Mouse (Mus musculus) CH12.LX (cell line): ENCODE measurements at regions not wholly inside any gene's neighbourhood (a gene's known extent, or its start where the extent isn't known, plus 50 kb on each side); places are given as distances from the start of the nearest gene placed in this dataset.

Experiments used
- DNase-seq: peaks from one replicate; pipeline ENCODE4 v3.0.0-alpha.2; 2013; ENCODE audit errors: extremely low read depth
- H3K27ac ChIP-seq: 2 replicates; pipeline ENCODE4 v1.5.1; 2012; ENCODE audit warnings: low read depth, mild to moderate bottlenecking, control low read depth, moderate library complexity; ENCODE audit not compliant: insufficient read depth
- H3K27me3 ChIP-seq: replicated peaks from 2 replicates; pipeline ENCODE3; 2012; ENCODE audit warnings: inconsistent platforms
- H3K36me3 ChIP-seq, 2 experiments: replicated peaks in 1 of 2; 2 replicates each; pipeline versions ENCODE3 to v1.6.1; 2012; ENCODE audit warnings: inconsistent platforms in 1 of 2, low read length in 1 of 2, mild to moderate bottlenecking in 1 of 2, mixed read lengths in 1 of 2, moderate library complexity in 1 of 2; ENCODE audit not compliant: control insufficient read depth in 1 of 2, insufficient read depth in 1 of 2
- H3K4me1 ChIP-seq, 2 experiments: 2 replicates each; pipeline ENCODE4 v1.6.1; 2012; ENCODE audit warnings: inconsistent platforms in 1 of 2, moderate library complexity in 1 of 2; ENCODE audit not compliant: insufficient read depth in 2 of 2, control insufficient read depth in 1 of 2
- H3K4me2 ChIP-seq: 2 replicates; pipeline ENCODE4 v1.6.1; 2012; ENCODE audit warnings: low read depth, mild to moderate bottlenecking, control low read depth; ENCODE audit not compliant: poor library complexity, insufficient read depth, severe bottlenecking
- H3K4me3 ChIP-seq, 3 experiments: fragments of 150-350 bp in 1 of 3; sonication (generic) in 1 of 3; replicated peaks in 1 of 3; 2 replicates each; pipeline versions ENCODE3 to v1.5.1; 2011 to 2012; ENCODE audit warnings: low read depth in 2 of 3, low read length in 2 of 3, mild to moderate bottlenecking in 2 of 3, moderate library complexity in 2 of 3, control low read depth in 1 of 3, improper control_type of control experiment in 1 of 3, inconsistent platforms in 1 of 3, mixed read lengths in 1 of 3; ENCODE audit not compliant: poor library complexity in 1 of 3
- H3K79me2 ChIP-seq: replicated peaks from 2 replicates; pipeline ENCODE4 v1.6.1; 2012; ENCODE audit warnings: mild to moderate bottlenecking, moderate library complexity; ENCODE audit not compliant: control insufficient read depth, poor library complexity, insufficient read depth, severe bottlenecking; ENCODE audit errors: extremely low read depth
- H3K9ac ChIP-seq: 2 replicates; pipeline ENCODE4 v1.6.1; 2012; ENCODE audit warnings: low read depth, mild to moderate bottlenecking, control low read depth, moderate library complexity; ENCODE audit not compliant: insufficient read depth
- H3K9me3 ChIP-seq: replicated peaks from 2 replicates; pipeline ENCODE3; 2012; ENCODE audit warnings: low read length, inconsistent platforms, mixed read lengths
- BHLHE40 ChIP-seq: IDR thresholded peaks from 2 replicates; pipeline ENCODE4 v1.6.1; 2011; ENCODE audit warnings: mild to moderate bottlenecking, low read depth, low read length, improper control_type of control experiment
- CHD1 ChIP-seq: IDR thresholded peaks from 2 replicates; pipeline ENCODE4 v1.6.1; 2012; ENCODE audit warnings: low read depth, low read length, improper control_type of control experiment, inconsistent platforms
- CHD2 ChIP-seq: IDR thresholded peaks from 2 replicates; pipeline ENCODE4 v1.6.1; 2011; ENCODE audit warnings: low read length, improper control_type of control experiment
- CTCF ChIP-seq, 2 experiments: IDR thresholded peaks in 1 of 2; conservative IDR thresholded peaks in 1 of 2; 2 replicates each; pipeline ENCODE4 v1.5.1; 2011 to 2012; ENCODE audit warnings: low read depth in 2 of 2, low read length in 2 of 2, improper control_type of control experiment in 1 of 2, inconsistent platforms in 1 of 2, mild to moderate bottlenecking in 1 of 2, moderate library complexity in 1 of 2
- ELF1 ChIP-seq: IDR thresholded peaks from 2 replicates; pipeline ENCODE4 v1.6.1; 2014; ENCODE audit warnings: low read depth, mild to moderate bottlenecking, inconsistent platforms, low read length, improper control_type of control experiment
- EP300 ChIP-seq: IDR thresholded peaks from 2 replicates; pipeline ENCODE4 v1.6.1; 2011; ENCODE audit warnings: low read length, improper control_type of control experiment
- ETS1 ChIP-seq: conservative IDR thresholded peaks from 2 replicates; pipeline ENCODE4 v1.6.1; 2012; ENCODE audit warnings: low read depth, mild to moderate bottlenecking, inconsistent platforms, low read length, improper control_type of control experiment, moderate library complexity
- GABPA ChIP-seq: IDR thresholded peaks from 2 replicates; pipeline ENCODE4 v1.6.1; 2012; ENCODE audit warnings: low read depth, low read length, improper control_type of control experiment, inconsistent platforms; ENCODE audit not compliant: insufficient replicate concordance
- HCFC1 ChIP-seq: IDR thresholded peaks from 2 replicates; pipeline ENCODE4 v1.6.1; 2012; ENCODE audit warnings: low read depth, mild to moderate bottlenecking, inconsistent platforms, low read length, improper control_type of control experiment
- IRF4 ChIP-seq: IDR thresholded peaks from 2 replicates; pipeline ENCODE4 v1.6.1; 2014; ENCODE audit warnings: low read depth, mild to moderate bottlenecking, inconsistent platforms, low read length, improper control_type of control experiment
- JUN ChIP-seq: IDR thresholded peaks from 2 replicates; pipeline ENCODE4 v1.6.1; 2011; ENCODE audit warnings: low read depth, mild to moderate bottlenecking, low read length, improper control_type of control experiment, moderate library complexity; ENCODE audit not compliant: insufficient read depth
- KAT2A ChIP-seq: IDR thresholded peaks from 2 replicates; pipeline ENCODE4 v1.6.1; 2012; ENCODE audit warnings: low read length, improper control_type of control experiment, inconsistent platforms; ENCODE audit not compliant: insufficient replicate concordance
- MAFK ChIP-seq: IDR thresholded peaks from 2 replicates; pipeline ENCODE4 v1.6.1; 2011; ENCODE audit warnings: low read length, improper control_type of control experiment; ENCODE audit not compliant: insufficient replicate concordance
- MEF2A ChIP-seq: IDR thresholded peaks from 2 replicates; pipeline ENCODE4 v1.6.1; 2014; ENCODE audit warnings: low read depth, mild to moderate bottlenecking, inconsistent platforms, low read length, improper control_type of control experiment, borderline replicate concordance
- MXI1 ChIP-seq: IDR thresholded peaks from 2 replicates; pipeline ENCODE4 v1.6.1; 2011; ENCODE audit warnings: mild to moderate bottlenecking, low read depth, low read length, improper control_type of control experiment
- MYC ChIP-seq: IDR thresholded peaks from 2 replicates; pipeline ENCODE4 v1.6.1; 2011; ENCODE audit warnings: low read depth, mild to moderate bottlenecking, improper control_type of control experiment, low read length
- NELFE ChIP-seq: IDR thresholded peaks from 2 replicates; pipeline ENCODE4 v1.6.1; 2011; ENCODE audit warnings: low read depth, low read length, improper control_type of control experiment
- NRF1 ChIP-seq: IDR thresholded peaks from 2 replicates; pipeline ENCODE4 v1.6.1; 2014; ENCODE audit warnings: low read depth, mild to moderate bottlenecking, inconsistent platforms, low read length, improper control_type of control experiment, moderate library complexity
- PAX5 ChIP-seq: IDR thresholded peaks from 2 replicates; pipeline ENCODE4 v1.6.1; 2012; ENCODE audit warnings: low read length, inconsistent platforms, mixed read lengths
- POLR2A ChIP-seq: IDR thresholded peaks from 2 replicates; pipeline ENCODE4 v1.6.1; 2011; ENCODE audit warnings: low read depth, mild to moderate bottlenecking, improper control_type of control experiment, low read length
- POLR2AphosphoS2 ChIP-seq: IDR thresholded peaks from 2 replicates; pipeline ENCODE4 v1.6.1; 2011; ENCODE audit warnings: low read depth, low read length, improper control_type of control experiment
- RCOR1 ChIP-seq: conservative IDR thresholded peaks from 2 replicates; pipeline ENCODE4 v1.6.1; 2012; ENCODE audit warnings: low read depth, mild to moderate bottlenecking, inconsistent platforms, low read length, improper control_type of control experiment
- SMC3 ChIP-seq: IDR thresholded peaks from 2 replicates; pipeline ENCODE4 v1.6.1; 2011; ENCODE audit warnings: low read depth, low read length, improper control_type of control experiment
- TBP ChIP-seq: conservative IDR thresholded peaks from 2 replicates; pipeline ENCODE4 v1.6.1; 2011; ENCODE audit warnings: low read depth, low read length, improper control_type of control experiment
- USF2 ChIP-seq: conservative IDR thresholded peaks from 2 replicates; pipeline ENCODE4 v1.6.1; 2011; ENCODE audit warnings: low read depth, low read length, improper control_type of control experiment
- ZC3H11A ChIP-seq: IDR thresholded peaks from 2 replicates; pipeline ENCODE4 v1.6.1; 2012; ENCODE audit warnings: low read depth, mild to moderate bottlenecking, inconsistent platforms, low read length, improper control_type of control experiment
- ZKSCAN1 ChIP-seq: IDR thresholded peaks from 2 replicates; pipeline ENCODE4 v1.6.1; 2012; ENCODE audit warnings: low read depth, inconsistent platforms, low read length, improper control_type of control experiment, borderline replicate concordance
- ZMIZ1 ChIP-seq: IDR thresholded peaks from 2 replicates; pipeline ENCODE4 v1.6.1; 2012; ENCODE audit warnings: low read depth, mild to moderate bottlenecking, inconsistent platforms, low read length, improper control_type of control experiment
- dilution Hi-C: fragments of 300-500 bp; cut with MboI; formaldehyde crosslinking; loops from 2 replicates; pipeline ENCODE4 v1.14.3; 2020; ENCODE audit warnings: low sequenced_read_pairs; ENCODE audit not compliant: extremely low pct_unique_long_range_greater_than_20kb, extremely low pct_ligation_motif_present
- in situ Hi-C: fragments of 300-500 bp; cut with MboI; formaldehyde crosslinking; loops from 3 replicates; pipeline ENCODE4 v1.14.3; 2019; ENCODE audit warnings: low sequenced_read_pairs, low pct_ligation_motif_present, low pct_unique_long_range_greater_than_20kb, mixed read lengths

DNA sequence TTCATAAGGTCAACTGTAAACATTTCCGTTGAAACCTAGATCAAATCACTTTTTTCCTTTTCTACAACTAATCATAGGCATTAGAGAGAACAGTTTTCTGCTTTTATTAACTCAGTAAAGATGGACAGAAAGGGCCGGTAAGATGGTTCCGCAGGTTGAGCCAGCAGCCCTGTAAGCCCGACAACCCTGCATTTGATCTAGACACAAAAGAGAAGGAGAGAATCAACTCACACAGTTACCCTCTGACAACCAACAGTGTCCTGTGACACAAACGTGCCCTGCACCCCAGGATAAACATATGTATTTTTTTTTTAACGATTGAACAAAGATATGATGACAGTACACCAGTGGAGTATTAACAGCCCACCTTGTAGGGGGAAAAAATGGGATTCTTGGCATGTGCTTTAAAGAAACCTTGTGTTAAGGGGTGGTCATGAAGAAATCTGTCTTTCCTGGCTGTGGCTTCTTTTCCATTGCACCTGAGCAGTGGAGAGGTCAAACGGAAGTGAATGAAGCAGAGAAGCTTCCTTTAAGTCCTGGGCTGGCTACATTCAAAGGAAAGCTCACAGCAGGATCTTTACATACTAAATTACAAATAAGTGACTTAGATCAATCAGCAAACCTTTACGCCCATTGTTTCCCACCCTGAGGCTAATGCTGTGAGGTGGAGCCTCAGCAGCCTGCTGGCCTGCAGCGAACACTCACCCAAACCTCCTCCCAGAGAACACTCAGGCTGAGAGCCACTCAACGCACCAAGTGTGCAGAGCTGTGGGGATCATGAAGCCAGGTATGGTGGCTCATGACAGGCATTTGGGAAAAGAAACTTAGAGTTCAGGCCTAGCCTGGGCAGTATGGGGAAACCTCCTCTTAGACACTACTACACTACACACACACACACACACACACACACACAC is 66.8 kb upstream of the Arhgap29 start:
- dilution Hi-C loops: no loop called here
- no peak overlapping the region for H3K9ac ChIP-seq
- H3K9me3 ChIP-seq: no peaks in the 10 kb centered on the region
- H3K4me2 ChIP-seq: no peak overlapping the region
- TF ChIP-seq MYC: 0 out of 2 replicates have a peak, but pooled peaks have one; percentile 7
- TF ChIP-seq POLR2A: no peak
- TF ChIP-seq, all 38 proteins: peak for 1
- in situ Hi-C loops: loop anchor here (5.0 to 25.0 kb wide), 3 partner anchors 257 to 752 kb away; no protein-coding TSS in a partner anchor
- Histone ChIP-seq H3K27me3 (no peaks in the 10 kb centered on the region), H3K27ac (no peak overlapping the region), H3K4me3 (no peak overlapping the region), H3K36me3 (no peaks in the 10 kb centered on the region), H3K4me1 (peaks cover 7 to 13% of the 10 kb centered on the region in 2 experiments), H3K79me2 (no peaks in the 10 kb centered on the region)
- no peak for DNase-seq

GRCm38 (mm10) chr3:121884328-121885248 is 67.8 kb upstream of the Arhgap29 start:
- in situ Hi-C loops: loop anchor here (5.0 to 25.0 kb wide), 3 partner anchors 258 to 753 kb away; no protein-coding TSS in a partner anchor
- Histone ChIP-seq H3K36me3 (no peaks in the 10 kb centered on the region), H3K9me3 (no peaks in the 10 kb centered on the region), H3K4me1 (peaks cover 7 to 12% of the 10 kb centered on the region in 2 experiments), H3K4me3 (no peak overlapping the region), H3K79me2 (no peaks in the 10 kb centered on the region), H3K27ac (no peak overlapping the region), H3K4me2 (no peak overlapping the region), H3K9ac (no peak overlapping the region), H3K27me3 (no peaks in the 10 kb centered on the region)
- peak; percentile 91 for DNase-seq
- dilution Hi-C loops: no loop called here
- no peak for TF ChIP-seq EP300
- no peak for TF ChIP-seq ZMIZ1
- no peak for TF ChIP-seq USF2
- no peak for TF ChIP-seq MEF2A
- TF ChIP-seq ELF1: no peak
- peak; percentile 33 for TF ChIP-seq MYC
- TF ChIP-seq HCFC1: no peak
- TF ChIP-seq KAT2A: no peak
- TF ChIP-seq JUN: no peak
- TF ChIP-seq NELFE: peak; percentile 43; the same call in 1 of the 2 replicates
- TF ChIP-seq MAFK: no peak
- peak; percentile 86 for TF ChIP-seq ZC3H11A
- TF ChIP-seq CTCF (conservative IDR thresholded peaks at IDR 0.05 in 1 of 2, IDR thresholded peaks at IDR 0.05 in 1 of 2; ENCODE audit: low read depth in 2 of 2, low read length in 2 of 2): peak; percentile 76 to 99; a peak in 3 of 4 replicates
- TF ChIP-seq NRF1: no peak
- TF ChIP-seq POLR2AphosphoS2: no peak
- no peak for TF ChIP-seq TBP
- no peak for TF ChIP-seq ZKSCAN1
- TF ChIP-seq CHD2: no peak
- no peak for TF ChIP-seq PAX5
- no peak for TF ChIP-seq RCOR1
- no peak for TF ChIP-seq BHLHE40
- TF ChIP-seq CHD1: no peak
- TF ChIP-seq IRF4: 0 out of 2 replicates have a peak, but pooled peaks have one; percentile 7
- no peak for TF ChIP-seq MXI1
- no peak for TF ChIP-seq POLR2A
- TF ChIP-seq GABPA: no peak
- TF ChIP-seq ETS1: no peak
- peak; percentile 87 for TF ChIP-seq SMC3
